Mouse (Mus musculus): ENCODE data around the gene Scg5.

The Scg5 gene

DNA sequence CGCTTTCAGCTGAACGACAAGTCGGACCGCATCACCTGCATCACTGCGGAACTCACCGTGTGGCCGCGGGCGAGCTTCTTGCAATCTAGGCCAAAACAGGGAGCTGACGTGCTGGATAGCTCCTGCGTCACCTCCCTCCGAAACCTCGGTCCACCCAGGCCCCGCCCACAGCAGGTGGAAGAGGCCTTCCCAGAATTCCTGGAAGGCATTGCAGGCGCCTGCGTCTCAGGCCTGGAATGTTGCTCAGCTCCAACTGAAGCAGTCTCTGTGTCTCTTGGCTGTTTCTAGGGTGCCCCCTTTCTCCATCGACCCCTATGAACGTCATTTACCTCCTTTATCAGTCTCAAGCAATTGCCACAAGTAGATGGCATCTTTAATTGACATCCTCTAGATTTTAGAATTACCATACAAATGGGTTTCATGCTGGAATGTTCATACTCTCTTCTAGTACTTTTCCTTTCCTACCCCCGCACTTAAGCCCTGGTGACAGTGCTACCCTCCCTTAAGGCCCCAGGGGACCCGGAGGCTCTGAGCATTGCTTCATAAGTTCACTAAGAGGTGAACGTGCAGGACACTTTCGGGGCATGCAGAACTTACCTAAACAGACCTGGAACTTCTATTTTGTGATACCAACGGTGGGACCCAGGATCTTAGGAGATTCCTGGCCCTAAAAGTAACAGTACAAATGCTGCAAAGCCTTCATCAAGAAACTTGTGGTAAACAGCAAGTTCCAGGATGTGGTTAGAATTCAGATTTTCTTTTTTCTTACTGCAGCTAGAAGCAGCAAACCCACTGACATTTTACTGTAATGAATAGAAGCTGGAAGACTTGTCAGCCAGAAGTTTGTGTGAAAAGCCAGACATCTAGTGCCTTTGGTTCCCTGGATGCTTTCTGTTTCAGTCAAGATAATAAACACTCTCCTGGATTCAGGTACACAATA lies at the start of gene Scg5:
TSS of gene Scg5 (minus strand) at position 179 of the 940 bp plus-strand sequence.
- DNase-seq (ENCODE audit: low spot score): peak; percentile 18

DNA sequence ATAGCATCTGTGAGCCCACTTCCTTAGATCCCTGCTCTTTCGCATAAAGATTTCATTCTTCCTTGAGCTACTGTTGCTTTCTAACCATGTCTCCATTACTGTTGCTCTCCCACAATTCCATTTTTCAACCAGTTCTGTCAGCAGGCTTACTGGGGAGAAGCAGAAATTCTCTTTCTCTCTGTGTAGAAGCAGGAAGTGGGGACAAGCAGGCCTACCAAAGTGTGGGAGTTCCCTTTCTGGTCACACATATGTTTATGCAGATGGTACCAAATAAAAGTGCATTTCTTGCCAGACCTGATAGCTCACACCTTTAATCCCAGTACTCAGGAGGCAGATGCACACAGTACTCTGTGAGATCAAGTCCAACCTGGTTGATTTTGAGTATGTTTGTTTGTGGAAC lies 41.2 kb upstream of the Scg5 start:
- DNase-seq (ENCODE audit: low spot score): no peak

DNA sequence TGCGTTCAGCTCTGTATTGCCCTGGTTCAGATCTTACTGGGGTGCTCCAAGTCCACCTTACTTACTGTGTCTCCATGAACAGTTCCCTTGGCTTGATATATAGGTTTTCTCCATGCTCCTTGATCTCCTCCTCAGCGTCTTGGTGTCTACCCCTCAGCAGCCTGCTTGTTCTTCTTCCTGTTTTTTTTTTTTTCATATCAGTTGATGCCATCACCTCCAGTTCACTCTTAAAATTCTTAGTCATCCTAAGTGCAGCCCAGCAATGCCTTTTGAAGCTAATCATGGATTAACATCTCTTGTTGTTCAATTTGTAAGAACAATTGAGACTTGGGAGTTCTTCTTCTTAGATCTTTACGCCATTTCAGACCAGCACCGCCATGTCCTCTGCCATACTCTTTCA lies 39.5 kb upstream of the Scg5 start:
- no peak for DNase-seq (ENCODE audit: low spot score)

DNA sequence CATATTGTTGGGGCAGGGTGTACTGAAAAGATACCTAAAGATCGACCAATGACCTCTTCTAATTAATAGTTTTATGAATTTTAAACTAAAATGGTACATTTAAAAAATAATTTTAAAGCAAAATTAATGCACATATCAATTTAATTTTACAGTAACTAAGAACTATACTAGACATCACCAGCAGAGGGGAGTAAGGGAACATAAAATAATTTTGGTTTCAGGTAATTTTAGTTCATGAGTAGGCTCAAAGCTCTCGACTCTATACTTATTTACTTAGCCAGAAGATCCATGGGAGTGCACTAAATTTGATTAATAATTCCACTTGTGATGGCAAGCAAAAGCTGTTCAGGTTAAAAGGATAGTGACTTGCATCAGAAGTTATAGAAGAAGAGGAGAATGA lies 37.2 kb upstream of the Scg5 start:
- DNase-seq (ENCODE audit: low spot score): no peak

DNA sequence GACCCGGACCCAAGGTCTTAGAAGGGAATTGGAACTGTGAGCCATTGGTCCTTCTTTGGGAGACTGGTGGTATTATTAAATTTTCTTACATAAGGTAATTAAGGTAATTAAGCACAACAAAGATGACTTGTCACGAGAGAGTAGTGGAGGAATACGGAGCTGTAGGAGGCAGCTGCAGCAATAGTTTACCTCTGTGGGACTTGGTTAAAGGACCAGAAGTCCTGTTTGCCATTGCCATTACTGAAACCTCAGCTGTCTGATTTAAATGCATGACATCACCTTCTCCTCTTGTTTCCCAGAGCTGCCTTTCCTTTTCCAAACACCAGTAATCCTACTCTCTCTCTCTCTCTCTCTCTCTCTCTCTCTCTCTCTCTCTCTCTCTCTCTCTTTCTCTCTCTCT lies 20.2 kb upstream of the Scg5 start:
- DNase-seq (ENCODE audit: low spot score): no peak

DNA sequence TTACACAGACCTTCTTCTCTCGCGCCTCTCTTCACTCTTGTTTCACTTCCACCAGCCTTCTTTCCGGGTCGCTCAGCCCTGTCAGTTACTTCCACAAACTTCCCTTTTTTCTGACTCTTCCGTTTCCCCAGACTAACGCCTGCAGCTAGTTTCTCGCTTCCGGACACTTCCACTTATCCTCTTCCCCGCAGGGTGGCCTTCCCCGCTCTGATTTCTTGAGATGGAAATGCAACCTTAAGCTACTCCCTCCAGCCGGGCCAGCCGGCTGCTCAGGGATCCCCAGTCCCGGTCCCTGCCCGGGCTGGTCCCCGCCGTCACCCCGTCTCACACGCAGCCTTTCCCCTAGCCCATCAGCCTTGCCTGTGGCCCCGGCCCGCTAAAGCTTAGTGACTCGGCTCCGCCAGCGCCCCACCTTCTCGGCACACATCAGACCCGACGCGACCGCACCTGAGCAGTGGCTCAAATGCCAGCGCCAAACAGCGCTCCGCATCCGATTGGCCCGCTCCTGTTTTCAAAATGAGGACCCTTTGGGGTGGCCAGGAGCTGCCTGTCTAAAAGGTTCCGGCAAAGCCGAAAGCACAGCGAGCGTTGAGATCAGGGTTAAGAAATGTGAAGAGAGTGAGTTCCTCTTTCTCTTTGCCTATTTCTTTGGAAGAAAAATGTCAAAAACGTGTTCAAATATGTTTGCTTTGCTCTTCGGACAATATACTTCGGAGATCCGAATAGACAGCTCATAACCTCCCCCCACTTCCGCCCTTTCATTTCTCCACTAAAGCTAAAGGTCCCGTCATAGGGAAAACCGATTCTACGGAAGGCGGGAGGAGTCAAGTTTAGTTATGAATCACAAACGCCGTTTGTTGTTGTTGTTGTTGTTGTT lies 19.6 kb upstream of the Scg5 start, which contains the start of gene Arhgap11a:
TSS of gene Arhgap11a (minus strand) at position 417 of the 877 bp plus-strand sequence.
- peak; percentile 89 for DNase-seq (ENCODE audit: low spot score)

DNA sequence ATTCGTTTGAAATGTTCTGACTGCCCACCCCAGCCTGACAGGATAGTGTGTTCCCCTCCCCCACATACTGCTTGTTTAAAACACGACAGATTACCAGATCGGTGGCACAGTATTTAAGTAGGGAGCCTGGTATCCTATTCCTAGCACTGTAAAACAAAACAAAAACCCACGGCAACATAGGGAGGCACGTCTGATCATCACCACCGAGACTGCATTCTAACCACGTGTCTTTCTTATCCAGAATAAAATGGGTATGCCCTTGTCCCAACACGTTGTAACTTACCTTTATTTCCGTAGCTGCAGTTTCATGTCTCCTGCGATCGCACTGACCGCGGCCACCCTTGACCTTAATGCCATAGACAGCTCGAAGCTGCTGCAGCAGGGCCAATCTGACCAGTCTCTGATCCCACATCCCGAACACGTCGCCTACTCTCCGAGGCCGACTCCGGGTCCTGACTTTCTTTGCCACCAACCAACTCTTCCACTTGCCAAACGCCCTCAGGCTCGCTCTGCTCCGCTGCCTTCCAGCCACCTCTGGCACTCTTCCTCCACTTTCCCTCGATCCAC lies 18.8 kb upstream of the Scg5 start:
- no peak for DNase-seq (ENCODE audit: low spot score)

DNA sequence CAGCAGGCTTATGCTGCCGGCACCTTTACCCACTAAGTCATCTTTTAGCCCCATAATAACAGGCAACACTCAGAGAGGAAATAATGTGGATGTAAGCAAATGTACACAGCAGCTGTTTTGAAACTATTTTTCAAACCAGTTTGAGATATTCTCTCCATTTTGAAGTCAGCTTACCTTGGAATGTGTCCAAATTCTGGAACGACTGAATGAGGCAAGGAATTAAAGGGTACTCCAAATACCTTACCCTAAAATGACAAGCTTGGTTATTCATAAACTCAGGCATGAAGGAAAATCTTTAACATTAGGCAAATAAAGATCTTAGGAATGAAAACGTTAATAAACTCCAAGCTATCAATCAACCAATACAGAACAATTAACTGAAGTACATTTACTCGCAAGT lies 16.2 kb upstream of the Scg5 start:
- no peak for DNase-seq (ENCODE audit: low spot score)

DNA sequence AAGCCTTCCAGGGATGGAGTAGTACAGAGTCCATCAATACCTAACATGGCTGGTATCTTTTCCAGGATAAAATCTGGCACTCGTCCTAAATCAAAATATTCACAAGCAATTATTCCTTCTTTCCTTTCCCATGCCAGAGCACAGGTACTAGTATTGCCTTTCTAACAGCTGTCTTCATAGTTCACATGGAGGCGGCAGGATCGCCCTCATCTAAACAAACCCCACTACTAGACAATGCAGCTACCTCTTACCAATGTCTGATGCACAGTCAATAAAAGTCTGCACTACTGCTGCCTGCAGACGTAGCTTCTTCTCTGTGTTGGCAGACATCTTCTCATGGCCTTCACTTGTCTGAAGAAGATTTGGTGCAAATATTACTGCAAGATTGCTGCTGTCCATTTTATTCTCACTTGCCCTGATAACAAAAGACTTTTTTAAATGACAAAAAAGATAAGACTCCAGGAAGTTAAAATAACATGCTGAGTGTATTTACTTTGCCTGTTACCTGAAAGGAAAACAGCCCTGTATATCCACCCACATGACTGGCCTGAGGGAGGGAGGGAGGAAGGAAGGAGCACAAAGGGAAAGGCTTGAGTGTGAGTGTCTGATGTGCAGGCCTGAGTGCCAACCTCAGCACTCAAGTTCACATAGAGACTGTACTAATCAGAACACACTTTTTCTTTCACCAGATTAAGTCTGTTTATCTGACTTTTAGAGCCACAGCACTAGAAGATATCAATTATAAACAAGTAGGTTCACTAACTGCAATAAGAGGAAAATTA lies 12.9 kb upstream of the Scg5 start:
- DNase-seq (ENCODE audit: low spot score): no peak

DNA sequence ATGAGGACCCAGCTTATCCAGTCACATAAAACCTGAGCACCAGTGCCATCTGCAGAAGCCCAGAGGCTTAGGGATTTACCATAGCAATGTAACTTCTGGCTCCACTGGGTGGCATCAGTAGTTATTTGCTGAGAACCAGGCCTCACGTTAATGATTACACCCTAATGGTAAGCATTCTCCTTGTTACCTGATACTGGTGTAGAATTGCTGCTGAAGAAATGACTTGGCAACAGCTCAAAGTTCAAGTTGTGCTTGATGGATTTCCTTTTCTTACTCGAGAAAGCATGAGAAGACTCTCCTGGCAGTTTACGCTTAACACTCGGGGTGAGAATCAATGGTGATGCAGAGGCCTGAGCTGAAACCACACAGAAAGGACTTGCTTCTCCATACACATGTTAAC lies 10.6 kb upstream of the Scg5 start:
- no peak for DNase-seq (ENCODE audit: low spot score)

DNA sequence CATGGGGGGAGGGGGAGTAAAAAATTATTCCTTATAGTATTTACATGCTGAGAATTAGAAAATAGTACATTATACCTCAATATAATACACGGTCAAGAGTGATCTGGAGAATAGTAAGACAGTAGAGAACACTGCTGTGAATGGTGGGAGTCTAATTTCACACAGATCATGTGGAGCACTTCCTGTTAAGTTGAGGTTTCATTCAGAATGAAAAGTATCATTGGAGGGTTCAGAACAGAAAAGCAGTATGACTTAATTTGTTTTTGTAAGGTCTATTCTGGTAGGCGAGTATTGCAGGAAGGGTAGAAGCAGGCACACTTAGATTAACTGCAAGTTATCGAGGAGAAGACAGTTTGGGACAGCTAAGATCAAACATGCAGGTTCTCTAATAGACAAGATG lies 6.3 kb upstream of the Scg5 start:
- no peak for DNase-seq (ENCODE audit: low spot score)

DNA sequence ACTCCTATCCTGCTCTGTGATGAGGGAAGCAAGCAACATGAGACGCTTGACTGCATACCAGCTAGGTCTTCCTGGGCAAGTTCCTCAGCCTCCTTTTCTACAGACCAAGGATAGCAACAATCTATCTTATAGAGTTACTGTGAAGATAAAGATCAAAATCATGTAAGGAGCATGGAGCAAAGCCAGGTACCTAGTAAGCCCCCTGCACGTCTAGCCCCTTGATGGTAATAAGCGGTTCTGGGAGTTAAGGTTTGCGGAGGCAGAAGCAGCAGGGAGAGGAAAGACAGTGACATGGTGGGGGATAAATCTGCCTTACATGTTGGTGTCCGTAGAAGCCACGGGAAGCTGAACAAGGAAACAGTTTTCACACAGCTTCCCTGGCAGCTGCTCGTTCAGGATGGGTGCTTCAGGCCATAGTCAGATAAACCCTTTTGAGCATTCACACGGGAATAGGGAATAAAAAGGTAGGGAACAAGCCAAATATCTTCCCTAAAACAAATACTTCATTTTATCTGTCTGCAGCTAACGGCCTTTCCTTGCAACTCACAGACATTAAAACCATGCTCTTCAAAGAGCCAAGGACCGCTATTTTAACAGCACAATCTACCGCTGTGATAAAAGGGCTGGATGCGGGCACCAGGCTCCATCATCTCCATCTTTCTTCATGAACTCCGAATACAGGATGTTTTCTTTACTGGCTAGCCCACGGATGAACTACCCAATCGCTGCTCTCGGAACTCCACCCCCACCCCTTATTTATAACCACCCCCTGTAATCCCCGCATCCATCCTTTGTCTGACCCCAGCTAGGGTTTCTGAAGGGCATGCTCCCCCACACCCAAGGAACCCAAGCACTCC lies 607 bp downstream of the Scg5 start:
- DNase-seq (ENCODE audit: low spot score): no peak

DNA sequence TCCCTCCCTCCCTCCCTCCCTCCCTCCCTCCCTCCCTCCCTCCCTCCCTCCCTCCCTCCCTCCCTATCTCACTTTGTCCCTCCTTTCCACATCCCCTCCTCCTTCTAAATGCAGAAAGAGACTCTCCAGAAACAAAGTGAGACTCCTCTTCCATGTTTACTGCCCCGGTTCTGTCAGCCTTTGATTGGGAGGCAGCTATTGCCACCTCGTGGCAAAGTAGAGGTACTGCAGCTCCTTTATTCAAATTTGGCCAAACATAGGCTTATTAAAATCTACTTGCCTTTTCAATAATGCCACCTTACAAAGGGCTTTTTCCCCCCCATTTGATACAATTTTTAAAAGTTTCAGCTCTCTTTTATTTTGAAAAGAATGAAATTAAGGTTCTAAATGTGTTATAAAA lies 5.0 kb downstream of the Scg5 start:
- no peak for DNase-seq (ENCODE audit: low spot score)

DNA sequence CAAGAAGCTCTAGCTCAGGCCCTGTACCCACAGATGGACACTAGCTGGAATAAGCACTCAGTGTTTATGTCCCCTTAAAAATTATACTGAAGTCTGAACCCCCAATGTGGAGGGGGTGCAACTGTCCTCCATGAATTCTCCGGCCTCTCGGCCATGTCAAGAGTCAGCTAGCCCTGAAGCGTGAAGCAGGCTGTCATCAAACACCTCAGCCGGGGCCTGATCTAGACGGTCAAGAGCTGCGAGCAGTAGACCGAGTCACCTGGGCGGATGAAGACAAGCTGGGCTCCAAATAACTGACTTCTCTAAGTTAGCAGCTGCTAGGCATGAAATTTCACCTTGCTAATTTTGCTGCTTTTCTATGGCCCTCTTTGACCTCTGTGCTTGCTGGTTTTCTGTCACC lies 6.6 kb downstream of the Scg5 start:
- DNase-seq (ENCODE audit: low spot score): no peak

DNA sequence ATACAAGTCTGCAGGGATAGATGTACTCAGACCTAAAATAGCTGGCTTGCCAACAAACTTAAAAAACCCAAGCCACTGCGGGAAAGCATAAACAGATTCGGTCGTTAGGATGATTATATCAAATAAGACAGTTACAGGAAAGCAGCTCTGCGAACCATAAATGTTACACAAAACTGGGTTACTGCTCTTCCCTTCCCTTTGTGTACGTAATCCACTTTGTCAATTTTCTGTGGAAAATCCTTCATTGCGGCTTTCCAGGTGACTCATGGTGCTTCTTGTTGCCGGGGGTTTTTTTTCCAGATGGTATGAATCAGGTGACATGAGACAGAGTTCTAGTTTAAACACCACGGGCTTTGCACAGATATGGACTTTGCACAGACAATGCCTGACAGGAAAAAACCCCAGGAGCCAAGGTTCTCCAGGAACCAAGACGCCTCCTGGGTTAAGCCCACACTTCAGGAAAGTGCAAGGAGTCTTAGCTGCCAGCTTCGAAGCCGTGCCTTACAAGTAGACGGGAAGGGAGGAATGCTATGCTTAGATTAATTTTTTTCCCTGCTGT lies 7.7 kb downstream of the Scg5 start:
- DNase-seq (ENCODE audit: low spot score): no peak

DNA sequence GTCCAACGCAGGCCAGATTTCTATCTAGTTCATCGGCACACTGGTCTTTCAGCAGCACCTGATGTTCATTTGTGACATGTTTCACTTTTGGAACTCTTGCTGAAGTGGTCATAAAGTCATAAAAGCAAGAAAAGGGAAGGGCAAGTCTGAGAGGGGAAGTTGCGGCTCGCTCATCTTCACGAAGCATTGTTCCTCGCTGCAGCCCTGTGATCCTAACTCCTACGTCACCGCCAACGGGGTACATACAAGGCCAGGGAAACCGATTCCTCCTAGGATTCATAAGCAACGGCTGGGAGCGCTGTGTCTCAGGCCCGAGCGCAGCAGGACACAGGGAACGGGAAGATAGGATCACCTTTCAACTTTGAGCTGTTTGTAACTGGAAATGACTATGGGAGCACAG lies 8.8 kb downstream of the Scg5 start:
- no peak for DNase-seq (ENCODE audit: low spot score)

DNA sequence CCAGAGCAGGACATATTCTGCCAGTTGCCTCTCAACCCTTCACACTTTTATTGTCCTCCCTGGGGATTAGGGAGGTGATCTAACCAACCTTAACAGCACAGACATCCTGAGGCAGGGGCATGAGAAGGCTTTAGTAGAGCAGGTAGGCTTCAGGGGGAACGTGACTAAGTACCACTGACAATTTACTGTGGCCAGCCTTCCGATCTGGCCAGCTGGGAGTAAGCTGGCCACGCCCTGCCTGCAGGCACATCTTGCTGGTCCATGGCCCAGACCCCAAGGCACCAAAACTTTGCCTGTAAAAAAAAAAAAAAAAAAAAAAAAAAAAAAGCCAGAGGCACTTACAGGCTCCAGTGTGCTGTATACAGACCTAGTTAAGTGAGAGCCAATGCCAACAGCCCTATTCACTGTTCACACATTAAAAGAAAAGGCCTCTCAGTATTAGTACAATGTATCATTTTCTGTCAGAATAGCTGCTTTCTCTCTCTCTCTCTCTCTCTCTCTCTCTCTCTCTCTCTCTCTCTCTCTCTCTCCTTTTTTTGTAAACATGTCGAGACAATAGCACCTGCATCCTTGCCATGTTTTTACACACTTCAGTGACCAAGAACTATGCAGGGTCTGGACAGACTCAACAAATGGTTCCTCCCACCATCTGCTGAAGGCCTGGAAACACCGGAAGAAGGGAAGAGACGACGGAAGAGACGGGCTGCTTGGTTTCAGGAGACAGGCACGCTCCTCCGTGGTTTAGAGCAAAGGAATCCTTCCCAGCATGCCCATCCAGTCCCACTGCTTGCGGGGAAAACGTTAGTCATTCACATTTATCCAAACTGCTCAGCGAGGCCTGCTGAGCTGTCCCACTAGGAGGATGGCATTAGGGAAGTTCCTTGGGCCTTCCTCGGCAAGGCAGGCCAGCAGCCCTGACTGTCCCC lies 11.0 kb downstream of the Scg5 start:
- DNase-seq (ENCODE audit: low spot score): no peak

DNA sequence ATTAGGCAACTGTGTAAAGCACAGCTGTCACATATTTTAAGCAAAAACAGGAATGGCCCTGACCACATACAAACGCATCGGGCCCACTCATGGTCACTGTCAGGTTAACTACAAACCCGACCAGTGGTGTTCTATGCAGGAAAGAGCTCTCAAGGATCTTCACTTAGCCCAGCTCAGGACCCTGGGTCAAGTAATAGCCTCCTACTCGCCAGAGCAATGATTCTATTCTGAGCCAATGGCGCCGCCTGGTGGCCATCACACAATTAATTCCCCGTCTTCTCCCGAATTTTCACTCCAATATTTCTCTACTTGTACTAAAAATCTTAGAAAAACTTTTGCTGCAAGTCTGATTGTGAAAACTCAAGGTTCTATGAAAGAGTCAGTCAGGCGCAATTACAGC lies 21.3 kb downstream of the Scg5 start:
- peak; percentile 42 for DNase-seq (ENCODE audit: low spot score)

DNA sequence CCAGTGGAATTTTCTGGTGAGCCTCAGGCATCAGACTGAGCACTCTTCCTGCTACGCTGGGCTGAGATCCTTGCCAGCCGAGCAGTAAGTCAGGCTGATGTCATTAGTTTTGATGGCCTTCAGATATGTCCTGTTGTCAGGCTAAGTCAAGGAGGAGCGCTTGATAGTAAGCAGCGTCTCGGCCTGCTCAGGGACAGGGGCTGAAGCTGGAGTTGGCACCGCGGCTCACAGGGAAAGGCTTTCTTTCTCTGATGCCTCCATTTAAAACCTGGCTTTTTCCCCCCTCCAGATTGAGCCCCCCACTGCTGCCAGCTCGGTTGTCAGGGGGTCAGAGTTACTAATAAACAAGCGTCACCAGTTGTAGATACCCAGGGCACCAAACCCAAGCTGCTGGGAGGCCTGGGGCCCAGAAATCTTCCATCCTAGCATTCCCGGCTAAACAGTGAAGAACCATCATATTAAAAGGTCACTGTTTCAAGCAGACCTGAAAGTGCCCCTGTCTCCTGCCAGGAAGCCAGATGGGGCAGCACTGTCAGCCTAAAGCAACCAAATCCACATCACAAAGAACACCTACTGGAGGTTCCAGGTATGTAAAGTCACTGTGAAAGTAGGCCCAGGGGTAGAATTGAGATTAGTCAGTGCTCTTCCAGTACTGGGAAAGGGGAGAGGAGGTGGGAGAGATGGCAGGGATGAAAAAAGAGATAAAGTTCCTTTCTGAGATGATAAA lies 21.9 kb downstream of the Scg5 start:
- no peak for DNase-seq (ENCODE audit: low spot score)
